Mouse (Mus musculus): ENCODE results near the gene Sort1. TPM values are rescaled to one million over a fixed set of nuclear protein-coding genes. Genes with fewer than 3 reads are reported as not detected.
A peak's percentile ranks its signal among the peaks of the same experiment; 100 is the strongest.

The Sort1 gene
- total RNA-seq, 1 experiment from 2014 or later = 45.7 TPM

- DNase-seq = peak; percentile 67
These were observed 11.7 kb downstream of the Sort1 start for GRCm38 (mm10) chr3:108295379-108296219.

GRCm38 (mm10) chr3:108296220-108297049 is 12.6 kb downstream of the Sort1 start:
- peak; percentile 88 for DNase-seq

- DNase-seq = no peak
These were observed 13.2 kb downstream of the Sort1 start for GRCm38 (mm10) chr3:108297050-108297419.

GRCm38 (mm10) chr3:108297603-108298553 is 14.0 kb downstream of the Sort1 start:
- peak; percentile 33 for DNase-seq

GRCm38 (mm10) chr3:108300455-108301030 is 16.7 kb downstream of the Sort1 start:
- no peak for DNase-seq

GRCm38 (mm10) chr3:108303683-108304082 is 19.8 kb downstream of the Sort1 start:
- no peak for DNase-seq

GRCm38 (mm10) chr3:108304747-108305146 is 20.9 kb downstream of the Sort1 start:
- DNase-seq = no peak

- peak; percentile 24 for DNase-seq
These were observed 22.5 kb downstream of the Sort1 start for GRCm38 (mm10) chr3:108306387-108306786.

GRCm38 (mm10) chr3:108307485-108307884 is 23.6 kb downstream of the Sort1 start:
- no peak for DNase-seq

GRCm38 (mm10) chr3:108310921-108311341 is 27.0 kb downstream of the Sort1 start:
- peak; percentile 26 for DNase-seq

- peak; percentile 42 for DNase-seq
These were observed 27.8 kb downstream of the Sort1 start for GRCm38 (mm10) chr3:108311688-108312087.

- no peak for DNase-seq
These were observed 28.5 kb downstream of the Sort1 start for GRCm38 (mm10) chr3:108312414-108312813.

GRCm38 (mm10) chr3:108313138-108313537 is 29.3 kb downstream of the Sort1 start:
- no peak for DNase-seq

GRCm38 (mm10) chr3:108314038-108314675 is 30.3 kb downstream of the Sort1 start:
- DNase-seq = peak; percentile 60

- no peak for DNase-seq
These were observed 34.6 kb downstream of the Sort1 start for GRCm38 (mm10) chr3:108318517-108318916.

- DNase-seq = no peak
These were observed 37.8 kb downstream of the Sort1 start for GRCm38 (mm10) chr3:108321671-108322070.

GRCm38 (mm10) chr3:108322136-108322535 is 38.3 kb downstream of the Sort1 start:
- peak; percentile 17 for DNase-seq

- no peak for DNase-seq
These were observed 39.1 kb downstream of the Sort1 start for GRCm38 (mm10) chr3:108322962-108323361.

- DNase-seq = no peak
These were observed 41.0 kb downstream of the Sort1 start for GRCm38 (mm10) chr3:108324837-108325236.

GRCm38 (mm10) chr3:108325521-108325920 is 41.6 kb downstream of the Sort1 start:
- DNase-seq = no peak

GRCm38 (mm10) chr3:108327275-108327674 is 43.4 kb downstream of the Sort1 start:
- no peak for DNase-seq

Measured in adrenal gland, postnatal 14 days (tissue).